In the genomic region with DNA sequence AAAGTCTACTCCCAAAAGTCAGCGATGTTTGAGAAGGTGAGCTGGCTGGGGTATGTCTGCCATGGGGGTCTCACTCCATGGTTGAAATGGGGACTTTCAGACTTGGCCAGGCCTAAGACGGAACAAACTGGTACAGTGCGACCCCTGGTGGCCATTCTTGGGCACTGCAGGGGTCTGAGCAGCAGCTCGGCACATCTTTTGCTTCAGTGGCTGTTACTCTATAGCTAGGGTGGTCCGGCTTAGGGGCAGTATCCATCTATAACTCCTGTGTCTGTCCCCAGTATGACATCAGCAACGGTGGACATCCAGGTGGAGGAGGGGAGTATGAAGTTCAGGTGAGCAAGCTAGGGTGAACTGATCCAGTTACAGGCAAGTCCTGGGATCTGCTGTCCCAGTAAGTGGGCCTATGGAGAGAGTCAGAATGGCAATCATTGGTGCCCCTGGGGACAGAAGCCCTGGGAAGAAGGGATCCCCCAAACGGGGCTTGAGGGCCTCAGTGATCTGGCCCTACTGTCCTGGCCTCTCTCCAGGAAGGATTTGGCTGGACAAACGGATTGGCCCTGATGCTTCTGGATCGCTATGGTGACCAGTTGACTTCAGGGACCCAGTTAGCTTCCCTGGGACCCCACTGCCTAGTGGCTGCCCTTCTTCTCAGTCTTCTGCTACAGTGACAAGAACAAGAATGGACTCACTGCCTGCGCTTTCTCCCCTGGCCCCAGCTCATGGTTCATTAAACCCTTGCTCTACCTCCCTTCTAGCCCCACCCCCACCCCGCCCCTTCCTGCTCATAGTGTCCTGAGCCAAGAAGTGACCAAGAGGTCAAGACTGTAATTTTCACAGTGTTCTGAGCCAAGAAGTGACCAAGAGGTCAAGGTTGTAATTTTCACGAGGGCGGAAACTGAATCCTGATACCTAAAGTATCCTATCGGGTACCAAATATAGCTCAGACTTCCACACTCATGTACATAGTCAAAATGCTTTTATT, we compare ENCODE assay signal across 9 mouse cellular contexts. TPM values are rescaled to one million over a fixed set of nuclear protein-coding genes. Genes with fewer than 3 reads are reported as not detected.
DNase-seq lines count a peak whose midpoint lies in the region; ATAC-seq and TF ChIP-seq lines count a peak whose summit lies in the region.
"Had no signal": no experiment of that assay in that cellular context is flagged by ENCODE, and none has a peak within 500 bp of the region (broad histone marks: within the 10 kb centered on the region; RNA-seq: fewer than 3 reads in every experiment).

No protein-coding gene starts in this region.

- no peaks in the 10 kb centered on the region for H3K27me3 ChIP-seq in kidney, postnatal 0 days (ENCODE audit: insufficient read depth, low read length)
- H3K27me3 ChIP-seq in liver, embryonic 15.5 days: no peaks in the 10 kb centered on the region
- no peaks in the 10 kb centered on the region for H3K27me3 ChIP-seq in neural tube, embryonic 12.5 days (replicated peaks)
- no peaks in the 10 kb centered on the region for H3K27me3 ChIP-seq in stomach, postnatal 0 days (ENCODE audit: control insufficient read depth, insufficient read depth, low read length)
- H3K27me3 ChIP-seq: embryonic facial prominence, embryonic 15.5 days had no signal

- no peaks in the 10 kb centered on the region for H3K9me3 ChIP-seq in kidney, postnatal 0 days (replicated peaks; ENCODE audit: low read length)
- H3K9me3 ChIP-seq in liver, embryonic 15.5 days (replicated peaks): no peaks in the 10 kb centered on the region
- H3K9me3 ChIP-seq in neural tube, embryonic 12.5 days: no peaks in the 10 kb centered on the region
- H3K9me3 ChIP-seq in stomach, postnatal 0 days (ENCODE audit: control insufficient read depth, low read length): no peaks in the 10 kb centered on the region
- H3K9me3 ChIP-seq: embryonic facial prominence, embryonic 15.5 days had no signal

- 14% methylated on average over 14 of the region's 14 CpGs for WGBS in kidney, postnatal 0 days
- WGBS in liver, embryonic 15.5 days (ENCODE audit: insufficient replicate concordance): 40% methylated on average over 14 of the region's 14 CpGs
- WGBS in neural tube, embryonic 12.5 days: 30% methylated on average over 14 of the region's 14 CpGs
- WGBS in stomach, postnatal 0 days: 34% methylated on average over 14 of the region's 14 CpGs

- peaks cover 7% of the 10 kb centered on the region for H3K4me1 ChIP-seq in kidney, postnatal 0 days (replicated peaks; ENCODE audit: insufficient read depth, low read length)
- peaks cover 3% of the 10 kb centered on the region; the same call in 1 of the 2 replicates for H3K4me1 ChIP-seq in liver, embryonic 15.5 days (replicated peaks)
- peaks cover 24% of the 10 kb centered on the region for H3K4me1 ChIP-seq in neural tube, embryonic 12.5 days
- no peaks in the 10 kb centered on the region; the same call in 1 of the 2 replicates for H3K4me1 ChIP-seq in stomach, postnatal 0 days (replicated peaks; ENCODE audit: control insufficient read depth, insufficient read depth)
- H3K4me1 ChIP-seq: embryonic facial prominence, embryonic 15.5 days had no signal

- TF ChIP-seq CTCF in kidney, postnatal 0 days (IDR thresholded peaks at IDR 0.05; ENCODE audit: low read depth): peak; percentile 99
- peak; percentile 98 for TF ChIP-seq CTCF in stomach, postnatal 0 days (IDR thresholded peaks at IDR 0.05; ENCODE audit: low read depth)

- no peak overlapping the region for H3K4me2 ChIP-seq in kidney, postnatal 0 days (ENCODE audit: low read length)
- no peak overlapping the region for H3K4me2 ChIP-seq in liver, embryonic 15.5 days
- H3K4me2 ChIP-seq in neural tube, embryonic 12.5 days (replicated peaks): no peak overlapping the region
- no peak overlapping the region for H3K4me2 ChIP-seq in stomach, postnatal 0 days (replicated peaks; ENCODE audit: low read depth)
- H3K4me2 ChIP-seq: embryonic facial prominence, embryonic 15.5 days had no signal

- peak; percentile 44; the same call in 1 of the 2 replicates for ATAC-seq in kidney, postnatal 0 days (replicated peaks; ENCODE audit: low FRiP score, low read depth)
- ATAC-seq in liver, embryonic 15.5 days (ENCODE audit: insufficient read depth): 0 out of 2 replicates have a peak, but pooled peaks have one; percentile 14
- ATAC-seq in neural tube, embryonic 12.5 days (ENCODE audit: low FRiP score, low read depth): peak; percentile 62
- ATAC-seq in stomach, postnatal 0 days (ENCODE audit: low FRiP score, low TSS enrichment): peak; percentile 35

- peaks cover 21% of the 10 kb centered on the region; the same call in 1 of the 2 replicates for H3K36me3 ChIP-seq in kidney, postnatal 0 days (ENCODE audit: insufficient read depth, low read length)
- H3K36me3 ChIP-seq in liver, embryonic 15.5 days (replicated peaks): no peaks in the 10 kb centered on the region
- peaks cover 36% of the 10 kb centered on the region for H3K36me3 ChIP-seq in neural tube, embryonic 12.5 days
- H3K36me3 ChIP-seq in stomach, postnatal 0 days (ENCODE audit: control insufficient read depth, insufficient read depth, low read length): peaks cover 12% of the 10 kb centered on the region

- DNase-seq in B cell, adult 2 months: peak; percentile 88 to 89
- DNase-seq in adrenal gland, postnatal 14 days: peak; percentile 86
- DNase-seq in embryo, embryonic 9.5 days (ENCODE audit: extremely low spot score): peak; percentile 79
- peak; percentile 50 to 68 for DNase-seq in heart, adult 9 months (ENCODE audit: low spot score in 2 of 2)
- peak; percentile 85 for DNase-seq in kidney, postnatal 0 days (ENCODE audit: low spot score)
- DNase-seq in stomach, postnatal 0 days (ENCODE audit: low spot score): peak; percentile 72

- H3K9ac ChIP-seq in kidney, postnatal 0 days (ENCODE audit: low read depth, low read length): no peak overlapping the region
- no peak overlapping the region for H3K9ac ChIP-seq in liver, embryonic 15.5 days
- H3K9ac ChIP-seq in neural tube, embryonic 12.5 days: 0 out of 2 replicates have a peak overlapping the region, but pooled peaks have one; percentile 8
- no peak overlapping the region for H3K9ac ChIP-seq in stomach, postnatal 0 days (ENCODE audit: low read length)
- H3K9ac ChIP-seq: embryonic facial prominence, embryonic 15.5 days had no signal

- H3K27ac ChIP-seq in kidney, postnatal 0 days: peak overlapping the region; percentile 33; the same call in 1 of the 2 replicates
- no peak overlapping the region for H3K27ac ChIP-seq in liver, embryonic 15.5 days (replicated peaks)
- H3K27ac ChIP-seq in neural tube, embryonic 12.5 days: no peak overlapping the region
- H3K27ac ChIP-seq in stomach, postnatal 0 days (replicated peaks): no peak overlapping the region
- H3K27ac ChIP-seq: embryonic facial prominence, embryonic 15.5 days had no signal

- no peak overlapping the region for H3K4me3 ChIP-seq in kidney, postnatal 0 days (replicated peaks; ENCODE audit: low read depth, low read length)
- no peak overlapping the region for H3K4me3 ChIP-seq in liver, embryonic 15.5 days (replicated peaks)
- H3K4me3 ChIP-seq in neural tube, embryonic 12.5 days: no peak overlapping the region
- no peak overlapping the region for H3K4me3 ChIP-seq in stomach, postnatal 0 days (ENCODE audit: low read depth, low read length)
- H3K4me3 ChIP-seq: embryonic facial prominence, embryonic 15.5 days had no signal

- no peak for TF ChIP-seq EP300 in stomach, postnatal 0 days (optimal IDR thresholded peaks at IDR 0.05)

RNA-seq across cellular contexts. Expression of a gene that starts 12.6 kb away (rescaled TPM):
- total RNA-seq in adrenal gland, postnatal 14 days (2021): not detected in 2 replicates
- polyA plus RNA-seq in kidney, postnatal 0 days (2015; fragmentation: Nextera tagmentation; extraction: Ambion mirVana): 1.5 and 2.2 TPM in 2 replicates
- not detected in 2 replicates for polyA plus RNA-seq in liver, embryonic 15.5 days (2015; fragmentation: Nextera tagmentation; extraction: Ambion mirVana)
- not detected in 2 replicates for polyA plus RNA-seq in neural tube, embryonic 12.5 days (2016; fragmentation: Nextera tagmentation; extraction: Ambion mirVana)
- polyA plus RNA-seq in stomach, postnatal 0 days (2015; fragmentation: Nextera tagmentation; extraction: Ambion mirVana): not detected in 2 replicates
- polyA plus RNA-seq: embryonic facial prominence, embryonic 15.5 days had no signal

RNA-seq across cellular contexts. Expression of a gene that starts 49.4 kb away (rescaled TPM):
- total RNA-seq in adrenal gland, postnatal 14 days (2021): 45.1 and 60.5 TPM in 2 replicates
- 24.2 and 24.4 TPM in 2 replicates for polyA plus RNA-seq in kidney, postnatal 0 days (2015; fragmentation: Nextera tagmentation; extraction: Ambion mirVana)
- polyA plus RNA-seq in liver, embryonic 15.5 days (2015; fragmentation: Nextera tagmentation; extraction: Ambion mirVana): 2.5 and 2.7 TPM in 2 replicates
- polyA plus RNA-seq in neural tube, embryonic 12.5 days (2016; fragmentation: Nextera tagmentation; extraction: Ambion mirVana): 58.9 and 61.6 TPM in 2 replicates
- polyA plus RNA-seq in stomach, postnatal 0 days (2015; fragmentation: Nextera tagmentation; extraction: Ambion mirVana): 14.9 and 15.8 TPM in 2 replicates
